Mouse (Mus musculus) hematopoietic stem cell, adult 5-6 weeks (primary cell): ENCODE data around the gene Lrp10. TPM values are rescaled to one million over a fixed set of nuclear protein-coding genes. Genes with fewer than 3 reads are reported as not detected.
A peak's percentile ranks its signal among the peaks of the same experiment; 100 is the strongest.

Source experiments
- ATAC-seq, 2 experiments: fragments of 125-278 bp in 1 of 2; replicated peaks in 1 of 2; 2 replicates each; pipeline ENCODE4 v1.8.0; 2016 to 2017; ENCODE audit warnings: inconsistent platforms in 2 of 2, mild to moderate bottlenecking in 2 of 2, moderate number of reproducible peaks in 2 of 2, low read depth in 1 of 2, moderate TSS enrichment in 1 of 2; ENCODE audit not compliant: low FRiP score in 2 of 2, poor library complexity in 2 of 2, severe bottlenecking in 2 of 2, insufficient read depth in 1 of 2, low TSS enrichment in 1 of 2
- total RNA-seq: library from RNA; stranded (forward); fragments of 172-1452, 232-1000 nt; gene quantifications from 2 replicates; pipeline ENCODE4 v1.2.3, GENCODE M21; 2017

Lrp10 gene
- total RNA-seq, 1 experiment from 2014 or later, result 20.5 TPM

DNA sequence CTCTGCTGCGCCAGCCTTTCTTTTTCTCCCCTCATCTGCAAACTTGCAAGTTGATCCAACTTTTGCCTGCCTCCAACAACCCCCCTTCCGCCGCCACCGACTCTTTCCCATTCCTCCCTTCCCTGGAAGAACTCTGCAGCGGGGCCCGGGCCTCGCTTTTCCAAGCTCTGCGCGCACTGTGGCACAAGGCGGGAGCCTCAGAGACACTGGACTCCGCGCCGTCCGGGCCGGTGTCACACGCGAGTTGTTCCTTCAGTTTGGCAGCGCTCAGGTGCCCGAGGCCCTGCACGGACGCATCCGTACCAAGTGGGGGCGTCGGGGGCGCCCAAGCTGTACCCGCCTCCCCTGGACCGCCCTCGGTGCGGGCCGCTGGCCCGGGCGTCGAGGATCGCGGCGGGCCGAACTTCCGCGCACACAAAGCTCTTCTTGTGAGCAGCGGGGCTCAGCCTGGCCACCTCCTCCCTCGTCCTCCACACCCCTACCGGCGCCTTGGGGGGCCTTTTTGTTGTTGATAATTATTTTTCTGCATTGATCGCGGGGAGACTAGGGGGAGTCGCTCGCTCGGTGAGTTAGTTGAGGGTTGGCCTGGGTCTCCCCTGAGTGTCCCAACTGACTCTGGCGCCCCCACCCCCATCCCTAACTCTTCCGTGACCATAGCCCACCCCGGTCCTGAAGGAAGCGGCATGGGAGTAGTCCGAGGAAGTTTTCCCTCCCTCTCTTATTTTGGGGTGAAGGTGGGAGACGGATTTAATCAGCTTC is 31.7 kb upstream of the Lrp10 start:
- ATAC-seq, result peak; percentile 8 to 29; a peak in 1 of 4 replicates

DNA sequence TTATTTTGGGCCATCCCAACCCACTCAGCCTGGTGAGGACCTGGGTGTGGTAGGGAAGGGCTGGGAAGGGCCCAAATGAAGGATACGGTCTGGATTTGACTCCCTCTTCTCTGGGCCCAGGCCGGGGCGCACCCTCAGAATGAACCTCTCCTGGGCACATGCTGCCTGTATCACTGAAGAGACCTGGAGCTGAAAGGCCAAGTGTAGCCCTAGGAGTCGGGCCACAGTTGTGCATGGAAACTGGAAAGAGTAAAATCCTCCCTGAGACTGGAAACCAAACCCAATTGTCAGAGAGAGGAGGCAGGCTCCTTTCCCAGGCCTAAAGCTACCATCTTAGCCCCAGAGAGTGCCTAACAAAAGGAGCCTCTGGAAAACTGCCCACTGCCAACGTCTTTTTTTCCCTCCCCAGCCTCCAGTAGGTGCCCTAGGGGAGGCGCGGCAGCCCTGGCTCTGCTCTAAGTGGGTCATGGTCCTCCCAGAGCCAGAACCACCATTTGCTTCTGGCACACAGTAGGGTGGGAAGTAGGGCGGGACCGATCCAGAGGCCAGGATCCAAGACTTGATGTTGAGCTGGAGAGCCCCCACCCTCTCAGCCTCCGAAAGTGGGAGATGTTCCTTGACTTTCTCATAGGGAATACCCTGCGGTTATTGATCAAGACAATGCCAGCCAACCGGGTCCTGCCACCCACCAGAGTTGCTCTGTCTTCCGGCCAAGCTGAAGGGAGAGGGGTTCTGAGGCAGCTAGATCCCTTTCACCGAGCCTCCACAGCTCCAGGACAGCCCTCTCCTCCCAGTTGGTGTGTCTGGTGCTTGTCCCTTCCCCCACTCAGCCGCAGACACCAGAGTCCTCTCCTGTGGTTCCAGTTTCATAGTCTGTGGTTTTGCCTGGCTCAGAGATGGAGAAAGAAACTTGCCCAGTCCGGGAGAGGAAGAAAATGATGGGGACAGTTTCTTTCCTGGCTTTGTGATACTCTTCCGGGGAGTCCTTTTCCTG is 30.8 kb upstream of the Lrp10 start:
- ATAC-seq, result peak; percentile 54 to 59; a peak in 3 of 4 replicates

GRCm38 (mm10) chr14:54433941-54434531 is 29.9 kb upstream of the Lrp10 start:
- no peak for ATAC-seq

GRCm38 (mm10) chr14:54435194-54435918 is 28.6 kb upstream of the Lrp10 start:
- ATAC-seq, result no peak

- ATAC-seq, result no peak
These were observed 24.8 kb upstream of the Lrp10 start for GRCm38 (mm10) chr14:54439155-54439554.

DNA sequence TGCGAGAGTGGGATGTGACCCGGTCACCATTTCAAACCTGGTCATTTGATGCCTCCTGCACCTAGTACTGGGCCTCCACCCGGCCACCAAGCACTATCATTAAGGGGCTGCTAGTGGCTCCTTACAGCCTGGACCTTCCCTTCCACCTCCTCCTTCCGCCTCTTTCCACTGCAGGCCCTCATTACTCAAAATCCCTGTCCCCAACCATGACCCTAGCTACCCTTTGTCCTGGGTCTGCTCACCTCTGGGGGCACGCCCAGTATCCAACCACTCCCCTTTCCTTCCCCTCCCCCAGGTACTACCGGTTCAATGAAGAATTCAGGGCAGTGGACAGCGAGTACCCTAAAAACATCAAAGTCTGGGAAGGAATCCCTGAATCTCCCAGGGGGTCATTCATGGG is 24.3 kb upstream of the Lrp10 start:
- ATAC-seq, result no peak

DNA sequence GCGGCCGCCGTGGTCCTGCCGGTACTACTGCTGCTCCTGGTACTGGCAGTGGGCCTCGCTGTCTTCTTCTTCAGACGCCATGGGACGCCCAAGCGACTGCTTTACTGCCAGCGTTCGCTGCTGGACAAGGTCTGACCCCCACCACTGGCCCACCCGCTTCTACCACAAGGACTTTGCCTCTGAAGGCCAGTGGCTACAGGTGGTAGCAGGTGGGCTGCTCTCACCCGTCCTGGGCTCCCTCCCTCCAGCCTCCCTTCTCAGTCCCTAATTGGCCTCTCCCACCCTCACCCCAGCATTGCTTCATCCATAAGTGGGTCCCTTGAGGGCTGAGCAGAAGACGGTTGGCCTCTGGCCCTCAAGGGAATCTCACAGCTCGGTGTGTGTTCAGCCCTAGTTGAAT is 23.4 kb upstream of the Lrp10 start:
- no peak for ATAC-seq

- no peak for ATAC-seq
These were observed 22.6 kb upstream of the Lrp10 start for GRCm38 (mm10) chr14:54441365-54441764.

GRCm38 (mm10) chr14:54442548-54442947 is 21.4 kb upstream of the Lrp10 start:
- no peak for ATAC-seq

DNA sequence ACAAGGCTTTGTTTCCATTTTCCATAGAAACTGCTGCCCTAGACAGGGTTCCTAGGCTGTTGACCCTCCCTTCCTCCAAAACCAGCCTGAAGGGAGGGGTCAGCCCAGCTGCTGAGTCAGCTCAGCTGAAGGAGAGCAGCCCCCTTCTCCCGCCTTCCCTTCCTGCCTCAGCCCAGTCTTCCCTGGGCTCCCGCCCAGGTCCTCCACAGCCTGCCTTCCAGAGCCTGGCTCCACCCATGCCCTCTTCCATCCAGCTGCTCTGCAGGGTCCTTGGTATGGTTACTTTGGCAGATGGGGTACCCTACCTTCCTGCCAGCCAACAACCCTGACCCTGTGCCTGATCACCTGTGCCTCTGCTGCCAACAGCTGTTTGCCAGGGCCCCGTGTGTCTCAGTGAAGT is 20.7 kb upstream of the Lrp10 start:
- ATAC-seq, result peak in 1 of 2 experiments; percentile 20; a peak in 1 of 4 replicates

GRCm38 (mm10) chr14:54443712-54444618 is 20.0 kb upstream of the Lrp10 start:
- ATAC-seq, result no peak

GRCm38 (mm10) chr14:54445476-54445875 is 18.5 kb upstream of the Lrp10 start:
- ATAC-seq, result no peak

GRCm38 (mm10) chr14:54453566-54453965 is 10.4 kb upstream of the Lrp10 start:
- ATAC-seq, result no peak

DNA sequence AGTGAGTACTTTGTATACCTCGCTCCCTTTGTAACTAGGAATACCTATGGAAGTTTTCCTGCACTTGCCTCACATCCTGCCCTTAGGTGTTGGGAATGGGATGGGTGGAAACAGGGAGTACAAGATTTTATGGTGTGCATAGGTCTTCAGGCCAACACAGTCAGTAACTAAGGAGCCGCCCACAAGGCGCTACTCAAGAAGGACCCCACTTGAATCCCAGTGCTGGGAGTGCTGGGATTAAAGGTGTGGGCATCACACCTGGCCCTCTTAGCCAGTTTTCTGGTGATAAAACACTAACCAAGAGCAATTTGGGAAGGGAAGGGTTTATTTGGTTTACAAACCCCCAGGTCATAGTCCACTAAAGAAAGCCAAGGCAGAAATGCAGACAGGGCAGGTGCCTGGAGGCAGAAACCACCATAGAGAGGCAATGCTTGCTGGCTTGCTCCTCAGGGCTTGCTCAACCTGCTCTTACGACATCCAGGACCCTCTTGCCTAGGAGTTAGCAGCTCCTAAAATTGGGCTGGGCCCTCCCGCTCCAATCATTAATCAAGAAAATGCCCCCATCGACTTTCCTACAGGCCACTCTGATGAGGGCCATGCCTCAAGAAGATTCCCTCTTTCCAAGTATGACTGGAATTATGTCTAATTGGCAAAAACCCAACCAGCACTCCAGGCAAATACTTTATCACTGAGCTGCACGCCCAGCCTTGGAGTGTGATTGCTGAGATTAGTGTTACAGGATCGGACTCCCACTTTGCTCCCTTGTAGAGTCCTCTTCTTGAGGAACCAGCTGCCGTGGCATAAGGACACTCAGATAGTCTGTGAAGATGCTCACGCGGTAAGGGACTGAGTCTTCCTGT is 9.0 kb upstream of the Lrp10 start:
- ATAC-seq, result no peak

DNA sequence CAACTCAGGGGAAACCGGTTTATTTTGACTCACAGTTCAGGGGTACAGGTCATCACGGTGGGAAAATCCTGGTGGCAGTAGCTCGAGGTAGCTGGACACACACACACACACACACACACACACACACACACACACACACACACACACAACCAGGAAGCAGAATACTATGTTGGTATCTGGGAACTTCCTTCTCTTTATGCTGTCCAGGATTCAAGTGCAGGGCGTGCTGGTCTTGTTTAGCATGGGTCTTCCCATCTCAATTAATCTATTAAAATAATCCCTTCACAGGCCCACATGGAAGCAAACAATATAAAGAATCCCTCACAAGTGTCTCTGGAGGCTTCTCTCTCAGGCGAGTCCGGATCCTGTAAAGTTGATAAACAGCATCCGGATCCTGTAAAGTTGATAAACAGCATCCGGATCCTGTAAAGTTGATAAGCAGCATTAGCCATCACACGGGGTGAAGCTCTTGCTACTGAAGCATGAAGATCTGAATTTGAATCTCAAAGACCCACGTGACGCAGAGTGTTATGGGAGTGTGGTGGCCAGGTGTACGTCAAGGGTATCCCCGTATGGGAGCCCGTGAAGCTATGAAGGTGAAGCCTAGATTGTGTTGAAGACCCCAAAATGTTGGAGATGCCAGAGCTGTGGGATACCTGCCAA is 5.9 kb upstream of the Lrp10 start:
- ATAC-seq, result no peak
